In the genomic region with DNA sequence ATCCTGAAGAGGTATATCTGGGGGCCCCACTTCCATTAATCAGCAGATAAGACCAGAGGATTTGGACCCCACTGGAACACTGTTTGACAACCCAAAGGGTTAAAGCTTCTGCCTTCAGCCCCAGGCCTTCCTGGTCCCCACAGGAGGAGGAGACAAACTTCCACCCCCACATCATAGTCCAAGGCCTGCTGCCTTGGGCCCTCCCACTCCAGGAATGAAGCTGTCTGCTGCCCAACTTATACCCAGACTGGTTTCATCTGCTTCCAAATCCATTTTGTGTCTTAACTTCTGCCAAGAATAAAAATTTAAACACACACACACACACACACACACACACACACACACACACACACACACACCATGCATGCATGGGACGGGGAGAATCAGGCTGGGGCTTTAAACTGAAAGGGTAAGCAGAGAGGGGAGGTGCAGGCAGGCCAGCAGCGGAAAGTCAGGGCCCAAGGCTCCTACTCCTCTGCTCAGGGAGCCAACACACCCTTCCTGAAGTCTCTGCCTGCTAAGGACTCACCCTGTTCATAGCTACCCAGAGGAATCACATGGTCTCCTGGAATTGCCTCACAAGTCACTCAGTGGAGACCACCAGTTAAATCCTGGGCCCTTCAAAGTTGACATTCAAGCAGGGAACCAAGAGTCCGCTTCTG, we compare ENCODE assay signal across 10 mouse cellular contexts. TPM values are rescaled to one million over a fixed set of nuclear protein-coding genes. Genes with fewer than 3 reads are reported as not detected.
DNase-seq lines count a peak whose midpoint lies in the region; ATAC-seq lines count a peak whose summit lies in the region.
"Had no signal": no experiment of that assay in that cellular context is flagged by ENCODE, and none has a peak within 500 bp of the region (broad histone marks: within the 10 kb centered on the region; RNA-seq: fewer than 3 reads in every experiment).

No protein-coding gene starts in this region.

- H3K4me3 ChIP-seq in kidney, embryonic 15.5 days (replicated peaks): no peak overlapping the region
- no peak overlapping the region for H3K4me3 ChIP-seq in forebrain, embryonic 12.5 days (replicated peaks)

- ATAC-seq in kidney, embryonic 15.5 days (replicated peaks; ENCODE audit: low FRiP score): peak; percentile 41
- no peak for ATAC-seq in forebrain, embryonic 12.5 days (ENCODE audit: low FRiP score)
- ATAC-seq: Patski had no signal

- H3K9me3 ChIP-seq in kidney, embryonic 15.5 days (replicated peaks): no peaks in the 10 kb centered on the region
- H3K9me3 ChIP-seq in forebrain, embryonic 12.5 days: no peaks in the 10 kb centered on the region

- DNase-seq in kidney, adult 9 months: no peak
- DNase-seq in adrenal gland, postnatal 25 days: peak; percentile 40
- peak; percentile 78 for DNase-seq in lung, postnatal 10 days
- DNase-seq in spleen, adult 18-20 months: no peak
- DNase-seq in B cell, adult 2 months: no peak
- DNase-seq in thymus, postnatal 14 days: no peak
- DNase-seq: right cerebral cortex, postnatal 4 days had no signal

- H3K9ac ChIP-seq in kidney, embryonic 15.5 days: no peak overlapping the region
- no peak overlapping the region for H3K9ac ChIP-seq in forebrain, embryonic 12.5 days

- no peak overlapping the region for H3K4me2 ChIP-seq in kidney, embryonic 15.5 days
- peak overlapping the region; percentile 10; the same call in 1 of the 2 replicates for H3K4me2 ChIP-seq in forebrain, embryonic 12.5 days

- H3K27ac ChIP-seq in kidney, embryonic 15.5 days: peak overlapping the region; percentile 33
- H3K27ac ChIP-seq in forebrain, embryonic 12.5 days: peak overlapping the region; percentile 27; the same call in 1 of the 2 replicates

- H3K36me3 ChIP-seq in kidney, embryonic 15.5 days: no peaks in the 10 kb centered on the region
- peaks cover 2% of the 10 kb centered on the region; the same call in 1 of the 2 replicates for H3K36me3 ChIP-seq in forebrain, embryonic 12.5 days (replicated peaks)

- peaks cover 84% of the 10 kb centered on the region for H3K4me1 ChIP-seq in kidney, embryonic 15.5 days
- peaks cover 91% of the 10 kb centered on the region for H3K4me1 ChIP-seq in forebrain, embryonic 12.5 days

- 39% methylated on average over 3 of the region's 3 CpGs for WGBS in kidney, embryonic 15.5 days
- 65% methylated on average over 3 of the region's 3 CpGs for WGBS in forebrain, embryonic 12.5 days

- H3K27me3 ChIP-seq in kidney, embryonic 15.5 days: no peaks in the 10 kb centered on the region
- no peaks in the 10 kb centered on the region for H3K27me3 ChIP-seq in forebrain, embryonic 12.5 days
- H3K27me3 ChIP-seq: Patski had no signal

RNA-seq across cellular contexts. Expression of a gene that starts 16.5 kb away (rescaled TPM):
- polyA plus RNA-seq in kidney, embryonic 15.5 days (2015; fragmentation: Nextera tagmentation; extraction: Ambion mirVana): 19.1 and 24.2 TPM in 2 replicates
- 55.9 and 68.4 TPM in 2 replicates for total RNA-seq in adrenal gland, postnatal 25 days (2021)
- polyA plus RNA-seq in forebrain, embryonic 12.5 days (2016; fragmentation: Nextera tagmentation; extraction: Ambion mirVana): 28.3 and 31.0 TPM in 2 replicates

Comparison
In these comparisons a context has a peak if more than half of its experiments do, and no peak if none do; other contexts are left out.
1. DNase-seq: peak in adrenal gland, postnatal 25 days (single experiment) and lung, postnatal 10 days (single experiment); none in kidney, adult 9 months (single experiment), spleen, adult 18-20 months (0 of 2), B cell, adult 2 months (0 of 2) and thymus, postnatal 14 days (single experiment).